Mouse (Mus musculus): ENCODE measurements around the gene Rnh1. TPM values are rescaled to one million over a fixed set of nuclear protein-coding genes. Genes with fewer than 3 reads are reported as not detected.
A peak's percentile ranks its signal among the peaks of the same experiment; 100 is the strongest.

Rnh1 gene
- polyA plus RNA-seq, 1 experiment, result 48.5 TPM

DNA sequence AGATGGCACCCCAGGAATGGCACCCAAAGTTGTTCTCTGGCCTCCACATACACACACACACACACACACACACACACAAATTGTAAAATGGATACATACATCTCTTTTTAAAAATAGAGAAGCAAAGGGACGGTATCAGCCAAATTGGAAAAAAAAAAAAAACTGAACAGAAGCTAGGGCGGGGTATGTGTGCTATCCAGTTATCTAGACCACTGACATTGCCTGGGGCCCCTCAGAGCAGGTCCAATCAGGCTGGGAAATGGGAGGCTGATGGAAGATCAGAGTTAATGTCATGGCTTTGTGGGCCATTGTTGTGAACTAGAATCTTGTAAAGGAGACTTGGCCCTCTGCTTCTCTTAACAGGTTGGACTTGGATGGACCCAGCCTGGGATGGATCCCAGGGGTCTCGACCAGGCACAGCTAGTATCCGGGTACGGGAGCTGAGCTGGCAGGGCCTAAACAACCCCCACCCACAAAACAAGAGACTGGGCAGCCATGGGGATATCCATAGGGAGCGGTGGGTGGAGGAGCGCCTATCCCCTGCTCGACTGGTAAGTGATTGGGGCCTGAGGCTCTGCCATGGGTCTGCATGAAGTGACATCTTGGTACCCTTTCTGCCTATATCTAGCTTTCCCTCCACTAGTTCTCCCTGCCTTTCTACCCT, 24.1 kb upstream of the Rnh1 start:
- H3K9ac ChIP-seq (ENCODE audit: low read depth, poor library complexity, severe bottlenecking), result no peak overlapping the region
- H3K36me3 ChIP-seq (ENCODE audit: control insufficient read depth, insufficient read depth, low read length, poor library complexity, severe bottlenecking), result no peaks in the 10 kb centered on the region
- TF ChIP-seq EP300 (IDR thresholded peaks at IDR 0.05; ENCODE audit: insufficient read depth, low read depth, low read length) (no peak), POLR2A (IDR thresholded peaks at IDR 0.05; ENCODE audit: insufficient read depth, low read length) (no peak), CTCF (IDR thresholded peaks at IDR 0.05; ENCODE audit: low read depth, low read length) (no peak)
- no peak overlapping the region for H3K27ac ChIP-seq (ENCODE audit: insufficient read depth, low read length)
- no peaks in the 10 kb centered on the region for H3K27me3 ChIP-seq (ENCODE audit: control insufficient read depth, insufficient read depth, low read length, poor library complexity, severe bottlenecking)
- peaks cover 7% of the 10 kb centered on the region for H3K4me1 ChIP-seq (ENCODE audit: control insufficient read depth, insufficient read depth, low read length)
- no peak overlapping the region for H3K4me3 ChIP-seq (ENCODE audit: low read depth, low read length)
- H3K9me3 ChIP-seq (replicated peaks; ENCODE audit: control insufficient read depth, insufficient read depth, low read length, poor library complexity, severe bottlenecking), result no peaks in the 10 kb centered on the region

DNA sequence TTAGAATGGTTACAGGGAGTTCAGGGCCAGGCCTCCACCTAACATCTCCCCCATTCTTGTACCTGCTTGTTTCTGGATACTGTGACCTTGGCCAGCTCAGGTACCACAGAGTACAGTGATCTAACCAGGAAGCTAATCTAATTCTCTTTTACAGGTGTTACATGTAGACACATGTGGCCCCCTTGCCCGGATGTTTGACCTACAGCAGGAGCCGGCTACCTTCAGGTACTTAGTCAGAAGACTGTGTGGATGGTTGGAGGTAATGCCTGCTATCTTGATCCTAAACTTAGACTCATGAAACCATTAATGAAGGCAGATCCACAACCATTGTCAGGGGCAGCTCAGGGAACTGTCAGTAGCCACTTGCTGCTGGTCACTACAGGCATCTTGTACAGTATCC, 23.1 kb upstream of the Rnh1 start:
- Histone ChIP-seq H3K27me3 (ENCODE audit: control insufficient read depth, insufficient read depth, low read length, poor library complexity, severe bottlenecking) (no peaks in the 10 kb centered on the region), H3K27ac (ENCODE audit: insufficient read depth, low read length) (no peak overlapping the region), H3K9me3 (replicated peaks; ENCODE audit: control insufficient read depth, insufficient read depth, low read length, poor library complexity, severe bottlenecking) (no peaks in the 10 kb centered on the region), H3K4me3 (ENCODE audit: low read depth, low read length) (no peak overlapping the region), H3K9ac (ENCODE audit: low read depth, poor library complexity, severe bottlenecking) (0 out of 2 replicates have a peak overlapping the region, but pooled peaks have one; percentile 50), H3K36me3 (ENCODE audit: control insufficient read depth, insufficient read depth, low read length, poor library complexity, severe bottlenecking) (peaks cover 4% of the 10 kb centered on the region), H3K4me1 (ENCODE audit: control insufficient read depth, insufficient read depth, low read length) (peaks cover 7% of the 10 kb centered on the region)
- TF ChIP-seq POLR2A (IDR thresholded peaks at IDR 0.05; ENCODE audit: insufficient read depth, low read length) (no peak), EP300 (IDR thresholded peaks at IDR 0.05; ENCODE audit: insufficient read depth, low read depth, low read length) (no peak), CTCF (IDR thresholded peaks at IDR 0.05; ENCODE audit: low read depth, low read length) (no peak)

GRCm38 (mm10) chr7:141194830-141195229, 22.2 kb upstream of the Rnh1 start:
- Histone ChIP-seq H3K4me3 (ENCODE audit: low read depth, low read length) (peak overlapping the region; percentile 82), H3K27me3 (ENCODE audit: control insufficient read depth, insufficient read depth, low read length, poor library complexity, severe bottlenecking) (no peaks in the 10 kb centered on the region), H3K4me1 (ENCODE audit: control insufficient read depth, insufficient read depth, low read length) (peaks cover 7% of the 10 kb centered on the region), H3K9ac (ENCODE audit: low read depth, poor library complexity, severe bottlenecking) (peak overlapping the region; percentile 50), H3K27ac (ENCODE audit: insufficient read depth, low read length) (no peak overlapping the region), H3K9me3 (replicated peaks; ENCODE audit: control insufficient read depth, insufficient read depth, low read length, poor library complexity, severe bottlenecking) (no peaks in the 10 kb centered on the region), H3K36me3 (ENCODE audit: control insufficient read depth, insufficient read depth, low read length, poor library complexity, severe bottlenecking) (peaks cover 11% of the 10 kb centered on the region)
- TF ChIP-seq EP300 (IDR thresholded peaks at IDR 0.05; ENCODE audit: insufficient read depth, low read depth, low read length) (no peak), POLR2A (IDR thresholded peaks at IDR 0.05; ENCODE audit: insufficient read depth, low read length) (no peak), CTCF (IDR thresholded peaks at IDR 0.05; ENCODE audit: low read depth, low read length) (no peak)

- Histone ChIP-seq H3K36me3 (ENCODE audit: control insufficient read depth, insufficient read depth, low read length, poor library complexity, severe bottlenecking) (peaks cover 13% of the 10 kb centered on the region), H3K27ac (ENCODE audit: insufficient read depth, low read length) (peak overlapping the region; percentile 18; the same call in 1 of the 2 replicates), H3K4me3 (ENCODE audit: low read depth, low read length) (peak overlapping the region; percentile 82), H3K4me1 (ENCODE audit: control insufficient read depth, insufficient read depth, low read length) (peaks cover 7% of the 10 kb centered on the region), H3K9me3 (replicated peaks; ENCODE audit: control insufficient read depth, insufficient read depth, low read length, poor library complexity, severe bottlenecking) (no peaks in the 10 kb centered on the region), H3K27me3 (ENCODE audit: control insufficient read depth, insufficient read depth, low read length, poor library complexity, severe bottlenecking) (no peaks in the 10 kb centered on the region), H3K9ac (ENCODE audit: low read depth, poor library complexity, severe bottlenecking) (peak overlapping the region; percentile 50)
- TF ChIP-seq EP300 (IDR thresholded peaks at IDR 0.05; ENCODE audit: insufficient read depth, low read depth, low read length) (no peak), CTCF (IDR thresholded peaks at IDR 0.05; ENCODE audit: low read depth, low read length) (no peak), POLR2A (IDR thresholded peaks at IDR 0.05; ENCODE audit: insufficient read depth, low read length) (no peak)
These were observed 21.8 kb upstream of the Rnh1 start for GRCm38 (mm10) chr7:141194409-141194808.

- Histone ChIP-seq H3K9me3 (replicated peaks; ENCODE audit: control insufficient read depth, insufficient read depth, low read length, poor library complexity, severe bottlenecking) (no peaks in the 10 kb centered on the region), H3K9ac (ENCODE audit: low read depth, poor library complexity, severe bottlenecking) (peak within 1 kb of the TSS; percentile 90), H3K4me1 (ENCODE audit: control insufficient read depth, insufficient read depth, low read length) (peaks cover 7% of the 10 kb centered on the region), H3K36me3 (ENCODE audit: control insufficient read depth, insufficient read depth, low read length, poor library complexity, severe bottlenecking) (peaks cover 13% of the 10 kb centered on the region), H3K27ac (ENCODE audit: insufficient read depth, low read length) (peak within 1 kb of the TSS; percentile 34; the same call in 1 of the 2 replicates), H3K4me3 (ENCODE audit: low read depth, low read length) (peak within 1 kb of the TSS; percentile 93), H3K27me3 (ENCODE audit: control insufficient read depth, insufficient read depth, low read length, poor library complexity, severe bottlenecking) (no peaks in the 10 kb centered on the region)
- TF ChIP-seq EP300 (IDR thresholded peaks at IDR 0.05; ENCODE audit: insufficient read depth, low read depth, low read length), result no peak
- peak; percentile 82 for TF ChIP-seq POLR2A (IDR thresholded peaks at IDR 0.05; ENCODE audit: insufficient read depth, low read length)
- TF ChIP-seq CTCF (IDR thresholded peaks at IDR 0.05; ENCODE audit: low read depth, low read length), result no peak
These were observed 21.3 kb upstream of the Rnh1 start, which contains the start of the genes Hras and Lrrc56 for GRCm38 (mm10) chr7:141193948-141194347. Gene Hras (minus strand): TSS chr7:141194005. Gene Lrrc56 (plus strand): TSS chr7:141194157.

DNA sequence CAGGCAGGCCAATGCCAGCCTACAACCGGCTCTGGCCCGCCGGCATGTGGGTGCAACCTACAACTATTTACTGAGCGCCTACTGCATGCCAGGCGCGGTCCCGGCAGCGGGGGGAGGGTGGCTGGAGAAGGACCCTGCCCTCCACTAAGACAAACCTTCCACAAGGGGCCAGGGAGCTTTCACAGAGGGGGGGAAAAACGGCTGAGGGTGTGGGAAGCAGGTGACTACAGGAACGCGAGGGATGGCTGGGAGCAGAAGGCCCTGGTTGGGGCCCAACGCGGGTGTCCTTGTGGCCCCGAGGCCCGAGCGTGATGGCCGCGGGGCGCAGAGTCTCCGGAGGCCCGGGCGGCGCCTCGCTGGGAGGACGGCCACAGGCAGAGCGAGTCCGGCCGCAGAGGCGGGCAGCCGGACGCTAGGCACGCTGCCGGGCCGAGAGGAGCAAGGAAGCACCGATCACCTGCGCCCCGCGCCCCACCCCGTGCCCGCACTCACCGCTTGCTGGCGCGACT, 20.7 kb upstream of the Rnh1 start:
- Histone ChIP-seq H3K9ac (ENCODE audit: low read depth, poor library complexity, severe bottlenecking) (peak overlapping the region; percentile 90), H3K27me3 (ENCODE audit: control insufficient read depth, insufficient read depth, low read length, poor library complexity, severe bottlenecking) (no peaks in the 10 kb centered on the region), H3K4me3 (ENCODE audit: low read depth, low read length) (peak overlapping the region; percentile 93), H3K4me1 (ENCODE audit: control insufficient read depth, insufficient read depth, low read length) (peaks cover 7% of the 10 kb centered on the region), H3K9me3 (replicated peaks; ENCODE audit: control insufficient read depth, insufficient read depth, low read length, poor library complexity, severe bottlenecking) (no peaks in the 10 kb centered on the region), H3K36me3 (ENCODE audit: control insufficient read depth, insufficient read depth, low read length, poor library complexity, severe bottlenecking) (peaks cover 13% of the 10 kb centered on the region), H3K27ac (ENCODE audit: insufficient read depth, low read length) (peak overlapping the region; percentile 34; the same call in 1 of the 2 replicates)
- TF ChIP-seq CTCF (IDR thresholded peaks at IDR 0.05; ENCODE audit: low read depth, low read length), result no peak
